Mouse (Mus musculus) stomach, embryonic 15.5 days (tissue): ENCODE data around the gene Adk. TPM values are rescaled to one million over a fixed set of nuclear protein-coding genes. Genes with fewer than 3 reads are reported as not detected.
A peak's percentile ranks its signal among the peaks of the same experiment; 100 is the strongest.

Experiments used
- ATAC-seq: fragments of 200-750 bp; cut with Nextera tagmentation; 2 replicates; pipeline ENCODE4 v1.8.0; 2017; ENCODE audit warnings: low read depth, moderate number of reproducible peaks, moderate TSS enrichment; ENCODE audit not compliant: insufficient read depth, low FRiP score
- H3K27ac ChIP-seq: fragments of 300-500 bp; sonication (generic); 2 replicates; pipeline ENCODE4 v1.5.1; 2015; ENCODE audit warnings: mild to moderate bottlenecking, inconsistent platforms
- H3K27me3 ChIP-seq: fragments of 300-500 bp; sonication (generic); replicated peaks from 2 replicates; pipeline ENCODE4 v1.6.1; 2015; ENCODE audit warnings: inconsistent platforms
- H3K36me3 ChIP-seq: fragments of 300-500 bp; sonication (generic); 2 replicates; pipeline ENCODE4 v1.6.1; 2015; ENCODE audit warnings: inconsistent platforms
- H3K4me1 ChIP-seq: fragments of 300-500 bp; sonication (generic); 2 replicates; pipeline ENCODE4 v1.6.1; 2015; ENCODE audit warnings: inconsistent platforms
- H3K4me2 ChIP-seq: fragments of 300-500 bp; sonication (generic); 2 replicates; pipeline ENCODE4 v1.6.1; 2015; ENCODE audit warnings: mild to moderate bottlenecking, inconsistent platforms
- H3K4me3 ChIP-seq: fragments of 300-500 bp; sonication (generic); replicated peaks from 2 replicates; pipeline ENCODE4 v1.5.1; 2015; ENCODE audit warnings: inconsistent platforms
- H3K9ac ChIP-seq: fragments of 300-500 bp; sonication (generic); 2 replicates; pipeline ENCODE4 v1.6.1; 2015; ENCODE audit warnings: inconsistent platforms
- H3K9me3 ChIP-seq: fragments of 300-500 bp; sonication (generic); 2 replicates; pipeline ENCODE4 v1.6.1; 2016; ENCODE audit warnings: inconsistent platforms
- WGBS: fragments of 180-500 bp; shearing (Covaris S2); methylation state at CpG from one replicate; pipeline ENCODE4 v1.1.7; 2015; 5-methylcytosine and 5-hydroxymethylcytosine counted together
- polyA plus RNA-seq: library from polyadenylated mRNA; unstranded; fragments of >200 nt; fragmentation: Nextera tagmentation; extraction: Ambion mirVana; gene quantifications from 2 replicates; pipeline ENCODE4 v1.2.1, GENCODE M21; 2015

Gene Adk
- polyA plus RNA-seq, result 167 and 178 TPM in 2 replicates

DNA sequence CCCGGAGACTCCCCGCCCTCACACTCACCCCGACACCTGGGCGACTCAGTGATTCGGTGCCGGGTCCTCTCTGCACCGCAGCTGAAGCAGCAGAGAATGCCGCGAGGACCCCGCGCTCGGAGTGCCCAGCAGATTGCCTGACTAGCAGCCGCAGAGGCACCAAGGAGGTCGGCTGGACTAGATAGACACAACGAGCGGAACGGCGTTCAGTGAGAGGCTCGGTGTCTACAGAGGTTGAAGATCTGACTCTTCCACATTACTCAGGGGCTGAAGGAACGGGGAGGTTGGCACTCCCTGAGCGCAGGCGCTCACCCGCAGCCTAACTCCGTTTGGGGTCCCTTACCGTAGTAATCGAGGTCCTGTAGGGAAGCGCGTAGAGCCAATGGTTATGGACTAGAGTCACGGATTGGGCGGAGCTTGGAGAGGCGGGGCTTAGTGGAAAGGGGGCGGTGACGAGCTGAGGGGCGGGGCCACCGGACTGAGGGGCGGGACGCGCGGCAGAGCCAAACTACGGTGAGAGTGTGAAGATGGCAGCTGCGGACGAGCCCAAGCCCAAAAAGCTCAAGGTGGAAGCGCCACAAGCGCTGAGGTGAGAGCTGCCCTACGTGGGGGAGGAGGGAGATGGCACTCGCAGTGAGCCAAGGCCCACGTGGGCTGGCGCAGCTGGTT lies at the start of gene Adk, which contains the start of gene Ap3m1:
Gene Adk, plus strand, starts transcription at position 463 of the 669 bp plus-strand sequence.
Gene Ap3m1, minus strand, starts transcription at position 397 of the 669 bp plus-strand sequence.
- peak within 1 kb of the TSS; percentile 73 for H3K9ac ChIP-seq
- ATAC-seq, result peak; percentile 98
- H3K9me3 ChIP-seq, result no peaks in the 10 kb centered on the region
- peak within 1 kb of the TSS; percentile 95 for H3K4me2 ChIP-seq
- H3K27ac ChIP-seq, result peak within 1 kb of the TSS; percentile 94
- 0 out of 2 replicates have a peak, but pooled peaks cover 4% of the 10 kb centered on the region for H3K4me1 ChIP-seq
- H3K4me3 ChIP-seq, result peak within 1 kb of the TSS; percentile 87
- H3K36me3 ChIP-seq, result no peaks in the 10 kb centered on the region
- under 1% methylated on average over 44 of the region's 48 CpGs for WGBS
- H3K27me3 ChIP-seq, result no peaks in the 10 kb centered on the region

DNA sequence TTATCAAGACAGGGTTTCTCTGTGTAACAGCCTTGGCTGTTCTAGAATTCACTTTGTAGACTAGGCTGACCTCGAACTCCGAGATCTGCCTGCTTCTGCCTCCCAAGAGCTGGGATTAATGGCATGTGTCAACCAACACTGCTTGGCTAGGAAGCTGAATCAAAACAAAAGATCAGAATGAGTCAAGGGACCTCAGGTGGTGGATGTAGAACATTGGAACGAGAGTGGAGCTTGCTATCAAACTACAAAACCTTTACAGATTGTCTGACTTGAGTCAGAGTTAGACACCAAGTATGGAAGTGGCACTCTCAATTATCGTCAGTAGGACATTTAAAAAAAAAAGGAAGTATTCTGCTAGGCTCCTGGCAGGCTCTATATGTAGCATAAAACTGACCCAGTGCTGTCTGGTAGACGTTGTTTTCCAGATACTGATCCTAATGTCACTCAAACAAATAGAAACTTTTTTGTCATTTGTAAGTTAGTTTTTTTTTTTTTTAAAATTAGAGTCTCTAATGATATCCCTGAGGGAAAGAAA lies 38.5 kb upstream of the Adk start:
- Histone ChIP-seq H3K9ac (no peak overlapping the region), H3K36me3 (peaks cover 19% of the 10 kb centered on the region), H3K27me3 (no peaks in the 10 kb centered on the region), H3K9me3 (no peaks in the 10 kb centered on the region), H3K4me3 (no peak overlapping the region), H3K4me1 (no peaks in the 10 kb centered on the region), H3K4me2 (no peak overlapping the region), H3K27ac (no peak overlapping the region)
- WGBS, result 83% methylated on average over 5 of the region's 5 CpGs
- no peak for ATAC-seq

GRCm38 (mm10) chr14:21017871-21018270 lies 34.5 kb upstream of the Adk start:
- H3K27ac ChIP-seq, result no peak overlapping the region
- no peak overlapping the region for H3K4me3 ChIP-seq
- H3K9ac ChIP-seq, result no peak overlapping the region
- H3K27me3 ChIP-seq, result no peaks in the 10 kb centered on the region
- H3K9me3 ChIP-seq, result no peaks in the 10 kb centered on the region
- no peak overlapping the region for H3K4me2 ChIP-seq
- peaks cover 40% of the 10 kb centered on the region for H3K36me3 ChIP-seq
- H3K4me1 ChIP-seq, result no peaks in the 10 kb centered on the region
- ATAC-seq, result no peak
- WGBS, result 88% methylated on average over 5 of the region's 5 CpGs

DNA sequence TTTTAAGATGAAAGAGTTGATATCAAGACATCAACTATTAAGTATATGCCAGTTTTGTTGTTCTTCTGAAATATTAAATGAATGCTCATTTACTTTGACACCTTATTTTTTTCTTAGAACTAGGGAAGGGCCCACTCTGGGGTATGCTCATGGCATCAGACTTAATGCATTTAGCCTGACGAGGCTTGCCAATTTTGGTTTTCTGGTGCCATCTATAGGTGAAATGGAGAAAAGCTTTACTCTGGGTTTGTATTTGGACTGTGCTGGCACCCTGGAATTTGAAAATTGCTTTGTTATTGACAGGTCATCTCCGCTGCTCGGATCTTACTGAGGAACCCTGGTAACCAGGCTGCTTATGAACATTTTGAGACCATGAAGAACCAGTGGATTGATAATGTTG lies 33.4 kb upstream of the Adk start:
- ATAC-seq, result no peak; the same call in 1 of the 2 replicates
- Histone ChIP-seq H3K9me3 (no peaks in the 10 kb centered on the region), H3K4me3 (no peak overlapping the region), H3K9ac (no peak overlapping the region), H3K27ac (no peak overlapping the region), H3K4me1 (no peaks in the 10 kb centered on the region), H3K36me3 (peaks cover 40% of the 10 kb centered on the region), H3K27me3 (no peaks in the 10 kb centered on the region), H3K4me2 (no peak overlapping the region)
- 39% methylated on average over 3 of the region's 3 CpGs for WGBS

- Histone ChIP-seq H3K9me3 (no peaks in the 10 kb centered on the region), H3K9ac (no peak overlapping the region), H3K27ac (no peak overlapping the region), H3K4me2 (no peak overlapping the region), H3K4me1 (no peaks in the 10 kb centered on the region), H3K4me3 (no peak overlapping the region), H3K36me3 (peaks cover 43% of the 10 kb centered on the region), H3K27me3 (no peaks in the 10 kb centered on the region)
- ATAC-seq, result no peak
- 95% methylated on average over 8 of the region's 8 CpGs for WGBS
These were observed 31.9 kb upstream of the Adk start for GRCm38 (mm10) chr14:21020435-21020834.

GRCm38 (mm10) chr14:21027542-21027941 lies 24.8 kb upstream of the Adk start:
- Histone ChIP-seq H3K27ac (no peak overlapping the region), H3K4me3 (no peak overlapping the region), H3K4me1 (no peaks in the 10 kb centered on the region), H3K4me2 (no peak overlapping the region), H3K9me3 (no peaks in the 10 kb centered on the region), H3K9ac (no peak overlapping the region), H3K27me3 (no peaks in the 10 kb centered on the region), H3K36me3 (peaks cover 45% of the 10 kb centered on the region)
- no peak for ATAC-seq

DNA sequence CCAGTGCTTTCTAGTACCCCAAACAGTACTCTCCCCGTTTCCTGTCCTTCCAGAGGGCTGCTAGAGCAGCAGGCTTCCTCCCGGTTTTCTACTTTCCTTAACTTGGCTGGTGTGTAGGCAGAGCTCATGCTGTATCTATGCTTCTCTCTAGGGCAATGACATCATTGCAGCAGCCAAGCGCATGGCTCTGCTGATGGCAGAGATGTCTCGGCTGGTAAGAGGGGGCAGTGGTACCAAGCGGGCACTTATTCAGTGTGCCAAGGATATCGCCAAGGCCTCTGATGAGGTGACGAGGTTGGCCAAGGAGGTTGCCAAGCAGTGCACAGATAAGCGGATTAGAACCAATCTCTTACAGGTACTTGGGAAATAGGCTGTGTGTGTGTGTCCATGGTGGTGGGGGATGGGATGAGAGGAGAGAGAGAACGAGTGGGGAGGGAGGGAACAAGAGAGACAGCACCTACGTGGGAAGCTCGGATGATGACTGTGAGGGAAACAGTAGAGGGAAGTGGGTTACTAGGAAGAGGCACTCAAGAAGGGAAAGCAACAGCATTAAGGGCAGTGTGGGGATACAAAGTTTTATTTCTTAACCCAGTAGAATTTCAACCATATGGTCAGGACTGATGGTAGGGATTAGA lies 23.2 kb upstream of the Adk start:
- no peak overlapping the region for H3K4me3 ChIP-seq
- no peaks in the 10 kb centered on the region for H3K27me3 ChIP-seq
- no peaks in the 10 kb centered on the region for H3K4me1 ChIP-seq
- 85% methylated on average over 11 of the region's 11 CpGs for WGBS
- no peak overlapping the region for H3K9ac ChIP-seq
- H3K27ac ChIP-seq, result no peak overlapping the region
- H3K36me3 ChIP-seq, result peaks cover 47% of the 10 kb centered on the region
- no peak for ATAC-seq
- H3K4me2 ChIP-seq, result no peak overlapping the region
- H3K9me3 ChIP-seq, result no peaks in the 10 kb centered on the region

GRCm38 (mm10) chr14:21031783-21032511 lies 20.4 kb upstream of the Adk start:
- Histone ChIP-seq H3K9me3 (no peaks in the 10 kb centered on the region), H3K36me3 (peaks cover 46% of the 10 kb centered on the region), H3K4me2 (no peak overlapping the region), H3K27me3 (no peaks in the 10 kb centered on the region), H3K4me3 (no peak overlapping the region), H3K4me1 (no peaks in the 10 kb centered on the region), H3K27ac (peak overlapping the region; percentile 21; the same call in 1 of the 2 replicates), H3K9ac (no peak overlapping the region)
- 62% methylated on average over 6 of the region's 6 CpGs for WGBS
- no peak; the same call in 1 of the 2 replicates for ATAC-seq

GRCm38 (mm10) chr14:21034271-21034670 lies 18.1 kb upstream of the Adk start:
- 91% methylated on average over 4 of the region's 4 CpGs for WGBS
- peaks cover 39% of the 10 kb centered on the region for H3K36me3 ChIP-seq
- no peak for ATAC-seq

GRCm38 (mm10) chr14:21034791-21035190 lies 17.6 kb upstream of the Adk start:
- Histone ChIP-seq H3K36me3 (peaks cover 38% of the 10 kb centered on the region), H3K9ac (no peak overlapping the region), H3K4me1 (no peaks in the 10 kb centered on the region), H3K4me2 (no peak overlapping the region), H3K4me3 (no peak overlapping the region), H3K27ac (no peak overlapping the region), H3K9me3 (no peaks in the 10 kb centered on the region), H3K27me3 (no peaks in the 10 kb centered on the region)
- WGBS, result 95% methylated on average over 3 of the region's 3 CpGs
- ATAC-seq, result no peak

More at GRCm38 (mm10) chr14:21034271-21034670, 18.1 kb upstream of the Adk start:
- Histone ChIP-seq H3K27me3 (no peaks in the 10 kb centered on the region), H3K4me3 (no peak overlapping the region), H3K27ac (no peak overlapping the region), H3K4me1 (no peaks in the 10 kb centered on the region), H3K4me2 (no peak overlapping the region), H3K9me3 (no peaks in the 10 kb centered on the region), H3K9ac (no peak overlapping the region)

DNA sequence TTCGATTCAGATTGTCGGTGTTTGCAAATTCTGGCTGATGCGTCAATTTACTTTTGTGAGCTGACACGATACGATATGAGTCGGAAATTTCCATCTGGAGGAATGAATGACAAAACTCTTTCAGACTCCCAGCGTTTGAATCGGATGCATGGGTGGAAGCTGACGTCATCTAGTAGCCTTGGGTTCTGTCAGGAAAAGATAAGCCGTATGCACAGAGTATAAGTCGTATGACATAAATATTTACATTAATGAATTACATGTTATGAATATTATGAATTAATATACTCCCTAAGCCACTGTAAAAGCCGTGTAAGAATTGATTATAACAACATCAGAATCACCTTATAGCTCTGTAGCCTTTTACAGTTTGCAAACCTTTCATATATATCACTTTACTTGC lies 13.3 kb upstream of the Adk start:
- H3K27ac ChIP-seq, result no peak overlapping the region
- no peaks in the 10 kb centered on the region for H3K9me3 ChIP-seq
- H3K9ac ChIP-seq, result no peak overlapping the region
- no peak overlapping the region for H3K4me2 ChIP-seq
- H3K27me3 ChIP-seq, result no peaks in the 10 kb centered on the region
- no peak overlapping the region for H3K4me3 ChIP-seq
- WGBS, result 49% methylated on average over 12 of the region's 12 CpGs
- H3K36me3 ChIP-seq, result peaks cover 15% of the 10 kb centered on the region
- no peaks in the 10 kb centered on the region for H3K4me1 ChIP-seq
- no peak for ATAC-seq

- WGBS, result 56% methylated on average over 4 of the region's 4 CpGs
These were observed 12.8 kb upstream of the Adk start for GRCm38 (mm10) chr14:21039623-21040022.

More at GRCm38 (mm10) chr14:21039623-21040022, 12.8 kb upstream of the Adk start:
- H3K9ac ChIP-seq, result no peak overlapping the region
- H3K9me3 ChIP-seq, result no peaks in the 10 kb centered on the region
- H3K4me1 ChIP-seq, result no peaks in the 10 kb centered on the region
- H3K27me3 ChIP-seq, result no peaks in the 10 kb centered on the region
- no peak for ATAC-seq
- H3K4me3 ChIP-seq, result no peak overlapping the region
- H3K36me3 ChIP-seq, result peaks cover 15% of the 10 kb centered on the region
- H3K4me2 ChIP-seq, result no peak overlapping the region
- no peak overlapping the region for H3K27ac ChIP-seq
